Mouse (Mus musculus): ENCODE measurements around the gene Arl10. TPM values are rescaled to one million over a fixed set of nuclear protein-coding genes. Genes with fewer than 3 reads are reported as not detected.

Arl10 gene
- total and polyA plus RNA-seq, 3 experiments = 5.1 to 10.9 TPM; not detected in 1

DNA sequence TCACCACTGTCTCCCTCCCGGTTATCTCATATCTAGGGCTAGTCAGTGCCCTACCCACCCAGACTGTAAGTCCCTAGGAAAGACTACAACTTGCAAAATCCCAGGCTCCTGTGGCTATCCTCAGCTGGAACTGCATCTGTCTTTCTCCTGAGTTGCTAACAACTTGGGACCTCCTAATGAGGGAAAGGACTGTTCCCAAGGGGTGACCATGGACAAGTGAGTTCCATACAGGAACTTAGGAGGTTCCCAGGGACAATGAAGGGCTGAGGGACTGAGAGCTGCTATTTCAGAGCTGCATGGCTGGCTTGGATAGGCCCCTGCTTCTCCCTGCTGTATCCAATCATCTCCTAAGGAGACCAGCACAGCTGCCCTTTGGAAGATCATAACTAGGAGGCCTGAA, 34.5 kb downstream of the Arl10 start:
- peaks cover 0 to 5% of the 10 kb centered on the region in 2 experiments; a peak in 2 of 4 replicates for H3K4me1 ChIP-seq (ENCODE audit: control insufficient read depth in 1 of 2, insufficient read depth in 2 of 2, low read length in 2 of 2)
- TF ChIP-seq CHD2 (IDR thresholded peaks at IDR 0.05; ENCODE audit: low read length) (no peak), UBTF (IDR thresholded peaks at IDR 0.05; ENCODE audit: borderline replicate concordance, insufficient read depth, low read depth, low read length) (no peak), USF1 (IDR thresholded peaks at IDR 0.05; ENCODE audit: low read depth, low read length) (no peak), GABPA (IDR thresholded peaks at IDR 0.05; ENCODE audit: low read depth, low read length) (no peak), ELF1 (IDR thresholded peaks at IDR 0.05; ENCODE audit: low read depth, low read length) (no peak), GATA1 (IDR thresholded peaks at IDR 0.05; ENCODE audit: low read depth, low read length) (no peak), SMC3 (IDR thresholded peaks at IDR 0.05; ENCODE audit: low read depth, low read length) (no peak), MXI1 (IDR thresholded peaks at IDR 0.05; ENCODE audit: low read depth, low read length) (no peak), RCOR1 (IDR thresholded peaks at IDR 0.05; ENCODE audit: low read depth, low read length) (no peak), POLR2AphosphoS2 (IDR thresholded peaks at IDR 0.05; ENCODE audit: low read length) (no peak), TCF12 (IDR thresholded peaks at IDR 0.05; ENCODE audit: low read depth, low read length) (no peak), SIN3A (IDR thresholded peaks at IDR 0.05; ENCODE audit: low read length) (no peak), MYB (IDR thresholded peaks at IDR 0.05; ENCODE audit: low read depth, low read length) (no peak), ZMIZ1 (IDR thresholded peaks at IDR 0.05; ENCODE audit: low read depth, low read length) (no peak), MAFK (IDR thresholded peaks at IDR 0.05; ENCODE audit: borderline replicate concordance, low read depth, low read length) (no peak)
- no peak overlapping the region for H3K9ac ChIP-seq (ENCODE audit: control insufficient read depth, low read depth, low read length, poor library complexity, severe bottlenecking)
- no peak for DNase-seq (ENCODE audit: low read depth, low spot score)
- no peak overlapping the region for H3K4me3 ChIP-seq (ENCODE audit: control insufficient read depth in 1 of 2, insufficient read depth in 1 of 2, low read depth in 2 of 2, low read length in 2 of 2)
- H3K9me3 ChIP-seq (replicated peaks; ENCODE audit: insufficient read depth, low read length) = no peaks in the 10 kb centered on the region
- no peaks in the 10 kb centered on the region for H3K36me3 ChIP-seq (ENCODE audit: control insufficient read depth in 1 of 2, insufficient read depth in 2 of 2, low read length in 2 of 2)
- no peak overlapping the region for H3K27ac ChIP-seq (ENCODE audit: control insufficient read depth, low read depth, low read length)
- peaks cover 3% of the 10 kb centered on the region; the same call in 1 of the 2 replicates for H3K79me2 ChIP-seq (ENCODE audit: control insufficient read depth, insufficient read depth, low read length, poor library complexity)
- H3K27me3 ChIP-seq (ENCODE audit: control insufficient read depth in 1 of 2, insufficient read depth in 2 of 2, low read length in 2 of 2) = no peaks in the 10 kb centered on the region

DNA sequence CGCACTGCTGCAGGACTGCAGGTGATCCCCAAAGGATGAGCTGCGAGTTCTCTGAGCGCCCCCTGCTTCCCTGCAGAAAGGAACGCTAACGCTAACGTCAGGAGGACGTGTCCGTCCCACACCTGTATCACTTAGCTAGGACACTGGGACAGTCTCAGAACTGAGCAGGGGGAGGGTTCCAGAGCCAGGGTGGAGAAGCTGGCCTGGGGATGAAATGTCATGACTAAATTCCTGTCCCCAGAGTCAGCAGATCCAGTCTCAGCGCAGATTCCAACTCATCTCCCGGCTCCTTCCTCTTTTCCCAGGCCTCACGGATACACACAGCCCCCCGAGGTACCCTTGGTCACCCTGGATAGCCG, 35.8 kb downstream of the Arl10 start:
- TF ChIP-seq POLR2A (IDR thresholded peaks at IDR 0.05; ENCODE audit: control insufficient read depth in 1 of 2, insufficient read depth in 1 of 2, low read depth in 1 of 2, low read length in 2 of 2, poor library complexity in 1 of 2) (0 out of 4 replicates have a peak, but pooled peaks of 1 of the 2 experiments have one; percentile 5), POLR2AphosphoS5 (IDR thresholded peaks at IDR 0.05; ENCODE audit: borderline replicate concordance, low read depth, low read length) (no peak)
- Histone ChIP-seq H3K79me2 (ENCODE audit: control insufficient read depth, insufficient read depth, low read length, poor library complexity) (peaks cover 3% of the 10 kb centered on the region; the same call in 1 of the 2 replicates), H3K27me3 (ENCODE audit: control insufficient read depth in 1 of 2, insufficient read depth in 2 of 2, low read length in 2 of 2) (no peaks in the 10 kb centered on the region), H3K4me3 (ENCODE audit: control insufficient read depth in 1 of 2, insufficient read depth in 1 of 2, low read depth in 2 of 2, low read length in 2 of 2) (peak overlapping the region; percentile 73 to 87), H3K36me3 (ENCODE audit: control insufficient read depth in 1 of 2, insufficient read depth in 2 of 2, low read length in 2 of 2) (no peaks in the 10 kb centered on the region), H3K9me3 (replicated peaks; ENCODE audit: insufficient read depth, low read length) (no peaks in the 10 kb centered on the region), H3K4me1 (ENCODE audit: control insufficient read depth in 1 of 2, insufficient read depth in 2 of 2, low read length in 2 of 2) (peaks cover 0 to 5% of the 10 kb centered on the region in 2 experiments; a peak in 2 of 4 replicates), H3K9ac (ENCODE audit: control insufficient read depth, low read depth, low read length, poor library complexity, severe bottlenecking) (peak overlapping the region; percentile 78), H3K27ac (ENCODE audit: control insufficient read depth, low read depth, low read length) (no peak overlapping the region)
- DNase-seq (ENCODE audit: low read depth, low spot score) = no peak
